Mouse (Mus musculus) heart, postnatal 25 days (tissue): ENCODE results near the gene Ercc6. TPM values are rescaled to one million over a fixed set of nuclear protein-coding genes. Genes with fewer than 3 reads are reported as not detected.

ENCODE experiments used
- DNase-seq: peaks from one replicate; pipeline ENCODE4 v3.0.0; 2022; ENCODE audit warnings: low spot score
- intact Hi-C: fragments of 180-260 bp; cut with DNase I; formaldehyde crosslinking; loops from one replicate; pipeline ENCODE4 v1.15.1; 2025
- total RNA-seq, 2 experiments: library from RNA; stranded (reverse); gene quantifications; 2 replicates each; pipeline ENCODE4 v1.2.3; 2021

The Ercc6 gene
- 1 to 10 TPM; 3.8 to 4.3 TPM for total RNA-seq

- intact Hi-C loops: no loop called here
- DNase-seq: peak; percentile 82
Measured at GRCm38 (mm10) chr14:32513336-32514032, at the start of gene Ercc6. Gene Ercc6 (plus strand): TSS chr14:32513521.

- intact Hi-C loops: no loop called here
- DNase-seq: no peak
Measured at GRCm38 (mm10) chr14:32464601-32465505, 48.5 kb upstream of the Ercc6 start, which contains the start of gene Slc18a3. Gene Slc18a3 (minus strand): TSS chr14:32464850.

- intact Hi-C loops: no loop called here
- DNase-seq: no peak
Measured at GRCm38 (mm10) chr14:32465506-32465870, 47.8 kb upstream of the Ercc6 start.

- intact Hi-C loops: no loop called here
- no peak for DNase-seq
Measured at GRCm38 (mm10) chr14:32465889-32466288, 47.4 kb upstream of the Ercc6 start, which contains the start of gene Chat. Gene Chat (minus strand): TSS chr14:32465989.

GRCm38 (mm10) chr14:32467606-32468005, 45.7 kb upstream of the Ercc6 start:
- intact Hi-C loops: no loop called here
- no peak for DNase-seq

GRCm38 (mm10) chr14:32472996-32473395, 40.3 kb upstream of the Ercc6 start:
- DNase-seq: no peak
- intact Hi-C loops: loop anchor here (2.0 to 5.0 kb wide), 2 partner anchors 161 to 244 kb away; no protein-coding TSS in a partner anchor

- intact Hi-C loops: no loop called here
- DNase-seq: no peak
Measured at GRCm38 (mm10) chr14:32476559-32476958, 36.8 kb upstream of the Ercc6 start.

- no peak for DNase-seq
- intact Hi-C loops: no loop called here
Measured at GRCm38 (mm10) chr14:32477581-32477980, 35.7 kb upstream of the Ercc6 start.

GRCm38 (mm10) chr14:32482061-32482460, 31.3 kb upstream of the Ercc6 start:
- no peak for DNase-seq
- intact Hi-C loops: loop anchor here (2.0 kb wide), 1 partner anchor 253 kb away; no protein-coding TSS in a partner anchor

GRCm38 (mm10) chr14:32492521-32492920, 20.8 kb upstream of the Ercc6 start:
- intact Hi-C loops: no loop called here
- no peak for DNase-seq

GRCm38 (mm10) chr14:32496115-32496850, 17.0 kb upstream of the Ercc6 start:
- intact Hi-C loops: no loop called here
- DNase-seq: no peak

- DNase-seq: no peak
- intact Hi-C loops: no loop called here
Measured at GRCm38 (mm10) chr14:32501303-32501702, 12.0 kb upstream of the Ercc6 start.

- intact Hi-C loops: no loop called here
Measured at GRCm38 (mm10) chr14:32502764-32503688, 10.3 kb upstream of the Ercc6 start.

GRCm38 (mm10) chr14:32503897-32504296, 9.4 kb upstream of the Ercc6 start:
- intact Hi-C loops: no loop called here
- DNase-seq: no peak

More at GRCm38 (mm10) chr14:32502764-32503688, 10.3 kb upstream of the Ercc6 start:
- DNase-seq: no peak

GRCm38 (mm10) chr14:32506329-32506728, 7.0 kb upstream of the Ercc6 start:
- intact Hi-C loops: no loop called here

GRCm38 (mm10) chr14:32507216-32507615, 6.1 kb upstream of the Ercc6 start:
- intact Hi-C loops: no loop called here
- no peak for DNase-seq

More at GRCm38 (mm10) chr14:32506329-32506728, 7.0 kb upstream of the Ercc6 start:
- no peak for DNase-seq

GRCm38 (mm10) chr14:32508105-32508835, 5.1 kb upstream of the Ercc6 start:
- DNase-seq: no peak
- intact Hi-C loops: no loop called here

GRCm38 (mm10) chr14:32509443-32509961, 3.8 kb upstream of the Ercc6 start:
- DNase-seq: no peak
- intact Hi-C loops: no loop called here
